ENCODE assay signal across 8 mouse cellular contexts in the genomic region with DNA sequence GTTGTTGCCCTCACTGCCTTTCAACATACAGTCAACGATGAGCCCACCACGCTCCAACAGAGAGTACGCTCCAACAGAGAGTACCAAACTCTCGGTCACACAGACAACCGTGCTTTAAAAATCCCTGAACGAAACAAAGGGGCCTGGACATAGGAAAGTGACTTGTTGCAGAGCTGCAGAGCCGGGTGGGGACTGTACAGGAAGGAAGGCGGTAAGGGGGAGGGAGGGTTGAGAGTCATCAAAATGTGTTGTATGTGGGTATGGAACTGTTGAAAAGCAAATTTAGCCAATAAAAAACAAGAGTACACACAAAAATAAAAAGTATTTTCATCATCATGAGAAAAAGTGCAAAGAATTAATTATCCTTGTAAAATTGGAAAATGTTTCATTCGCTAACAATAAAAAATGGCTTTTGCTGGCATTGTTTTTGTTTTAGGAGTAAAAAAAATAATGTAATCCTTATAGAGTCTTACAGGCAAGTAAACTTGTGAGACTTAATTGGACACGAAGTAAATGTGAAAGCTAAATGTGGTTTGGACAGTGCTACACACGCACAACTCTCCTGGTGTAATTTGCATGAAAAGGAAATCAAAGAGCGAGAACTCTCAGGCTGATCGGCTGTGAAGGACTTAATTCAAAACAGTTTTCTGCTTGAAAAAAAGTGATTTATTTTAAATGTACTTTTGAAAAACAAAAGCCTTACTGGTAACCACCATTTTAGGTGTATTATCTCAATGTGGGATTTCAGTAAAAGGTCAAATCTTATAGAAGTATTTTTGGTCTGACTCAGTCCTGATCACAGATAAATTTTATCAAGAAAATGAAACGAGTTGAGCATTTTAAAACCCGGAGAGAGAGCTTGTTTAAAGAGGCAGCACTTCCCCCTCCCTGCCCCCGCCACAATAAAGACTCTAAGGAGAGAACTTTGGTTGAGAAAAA.
A peak's percentile ranks its signal among the peaks of the same experiment; 100 is the strongest.
DNase-seq lines count a peak whose midpoint lies in the region.

No protein-coding gene starts in this region.

- DNase-seq in adrenal gland, postnatal 36 days, result peak; percentile 5 to 36
- no peak for DNase-seq in adrenal gland, postnatal 4 days (ENCODE audit: low spot score in 2 of 2)
- peak; percentile 51 to 56 for DNase-seq in spleen, postnatal 36 days (ENCODE audit: low spot score in 2 of 2)
- DNase-seq in spleen, adult 12 weeks (ENCODE audit: low spot score), result no peak
- peak; percentile 34 for DNase-seq in kidney, postnatal 14 days
- no peak for DNase-seq in left cerebral cortex, adult 11 months (ENCODE audit: low spot score)
- DNase-seq in right cerebral cortex, postnatal 36 days (ENCODE audit: low spot score in 2 of 2), result no peak
- no peak for DNase-seq in right cerebral cortex, postnatal 10 days (ENCODE audit: low spot score in 2 of 2)

Comparison
In these comparisons a context has a peak if more than half of its experiments do, and no peak if none do; other contexts are left out.
1. DNase-seq: peak in adrenal gland, postnatal 36 days (2 of 2), spleen, postnatal 36 days (2 of 2) and kidney, postnatal 14 days (single experiment); none in adrenal gland, postnatal 4 days (0 of 2), spleen, adult 12 weeks (single experiment), left cerebral cortex, adult 11 months (single experiment), right cerebral cortex, postnatal 36 days (0 of 2) and right cerebral cortex, postnatal 10 days (0 of 2).